Comparison of ENCODE assay signal across 1 mouse cellular context in genomic region chr6:127401419-127401818, GRCm38 (mm10).
TF ChIP-seq lines count a peak whose summit lies in the region.

No protein-coding gene starts in this region.

TF ChIP-seq in CH12.LX, 34 proteins besides CTCF, POLR2A, EP300 and RAD21 (continued from another document):
- TF ChIP-seq CHD1 (IDR thresholded peaks at IDR 0.05; ENCODE audit: low read depth, low read length) (no peak), ELF1 (IDR thresholded peaks at IDR 0.05; ENCODE audit: low read depth, low read length) (no peak), MEF2A (IDR thresholded peaks at IDR 0.05; ENCODE audit: borderline replicate concordance, low read depth, low read length) (peak; percentile 30; the same call in 1 of the 2 replicates), SMC3 (IDR thresholded peaks at IDR 0.05; ENCODE audit: low read depth, low read length) (no peak), MAX (IDR thresholded peaks at IDR 0.05; ENCODE audit: low read length) (no peak), ZNF384 (IDR thresholded peaks at IDR 0.05; ENCODE audit: low read depth, low read length) (no peak), ZKSCAN1 (IDR thresholded peaks at IDR 0.05; ENCODE audit: borderline replicate concordance, low read depth, low read length) (no peak), RCOR1 (conservative IDR thresholded peaks at IDR 0.05; ENCODE audit: low read depth, low read length) (no peak), POLR2AphosphoS2 (IDR thresholded peaks at IDR 0.05; ENCODE audit: low read depth, low read length) (no peak), SIN3A (IDR thresholded peaks at IDR 0.05; ENCODE audit: low read length) (no peak), UBTF (IDR thresholded peaks at IDR 0.05; ENCODE audit: low read depth, low read length) (no peak), JUND (conservative IDR thresholded peaks at IDR 0.05; ENCODE audit: low read depth, low read length) (no peak), ZMIZ1 (IDR thresholded peaks at IDR 0.05; ENCODE audit: low read depth, low read length) (no peak), HCFC1 (IDR thresholded peaks at IDR 0.05; ENCODE audit: low read depth, low read length) (no peak), TBP (conservative IDR thresholded peaks at IDR 0.05; ENCODE audit: low read depth, low read length) (no peak), MYC (IDR thresholded peaks at IDR 0.05; ENCODE audit: low read depth, low read length) (no peak), JUN (IDR thresholded peaks at IDR 0.05; ENCODE audit: insufficient read depth, low read depth, low read length) (no peak), GABPA (IDR thresholded peaks at IDR 0.05; ENCODE audit: insufficient replicate concordance, low read depth, low read length) (no peak), NRF1 (IDR thresholded peaks at IDR 0.05; ENCODE audit: low read depth, low read length) (no peak), ZC3H11A (IDR thresholded peaks at IDR 0.05; ENCODE audit: low read depth, low read length) (no peak), IRF4 (IDR thresholded peaks at IDR 0.05; ENCODE audit: low read depth, low read length) (peak; percentile 50; the same call in 1 of the 2 replicates)
TF ChIP-seq in CH12.LX: peak in this region for 4.
